Comparison of ENCODE assay signal across 1 mouse cellular context in genomic region chr17:24705821-24706220, GRCm38 (mm10).
TF ChIP-seq lines count a peak whose summit lies in the region.

No protein-coding gene starts in this region.

TF ChIP-seq in myocyte, 11 proteins besides CTCF, POLR2A, EP300 and RAD21:
- TF ChIP-seq USF1 (IDR thresholded peaks at IDR 0.05; ENCODE audit: low read depth) = no peak
